Mouse (Mus musculus): ENCODE data around the gene Cnga4.

GRCm38 (mm10) chr7:105373509-105373908 is 30.9 kb upstream of the Cnga4 start:
- no peak for TF ChIP-seq CTCF (IDR thresholded peaks at IDR 0.05; ENCODE audit: borderline replicate concordance, extremely low read depth, insufficient read depth, insufficient read length)
- TF ChIP-seq POLR2A (IDR thresholded peaks at IDR 0.05; ENCODE audit: borderline replicate concordance, extremely low read depth, insufficient read depth, insufficient read length, poor library complexity, severe bottlenecking) = no peak

Data from brain, embryonic 14.5 days (tissue).